Mouse (Mus musculus) bone marrow, adult 2 months (tissue): ENCODE measurements around the gene Spata21. TPM values are rescaled to one million over a fixed set of nuclear protein-coding genes. Genes with fewer than 3 reads are reported as not detected.

Experiments used
- H3K27ac ChIP-seq: fragments of 200-500 bp; 2 replicates; pipeline ENCODE4 v1.5.1; 2012; ENCODE audit warnings: low read depth, mild to moderate bottlenecking, control low read depth, inconsistent platforms, low read length; ENCODE audit not compliant: control insufficient read depth, poor library complexity, insufficient read depth
- H3K4me1 ChIP-seq: fragments of 200-500 bp; 2 replicates; pipeline ENCODE4 v1.6.1; 2011; ENCODE audit warnings: low read length; ENCODE audit not compliant: control insufficient read depth, insufficient read depth
- H3K4me3 ChIP-seq: fragments of 200-500 bp; replicated peaks from 2 replicates; pipeline ENCODE3; 2011; ENCODE audit warnings: mild to moderate bottlenecking, low read depth, low read length, control low read depth; ENCODE audit not compliant: control insufficient read depth
- CTCF ChIP-seq: fragments of 200-500 bp; IDR thresholded peaks from 2 replicates; pipeline ENCODE4 v1.5.1; 2011; ENCODE audit warnings: low read length, control low read depth; ENCODE audit not compliant: control insufficient read depth, insufficient read depth
- POLR2A ChIP-seq: fragments of 200-500 bp; IDR thresholded peaks from 2 replicates; pipeline ENCODE4 v1.6.1; 2011; ENCODE audit warnings: low read depth, mild to moderate bottlenecking, control low read depth, low read length, borderline replicate concordance; ENCODE audit not compliant: control insufficient read depth
- WGBS: fragments of 180-500 bp; shearing (Covaris S2); methylation state at CpG from one replicate; pipeline ENCODE4 v1.1.7; 2018; 5-methylcytosine and 5-hydroxymethylcytosine counted together
- polyA plus RNA-seq: library from polyadenylated mRNA; stranded (reverse); fragments of >200 nt; gene quantifications from 2 replicates; pipeline ENCODE4 v1.2.4, GENCODE M21; 2011; ENCODE audit warnings: low replicate concordance; ENCODE audit not compliant: missing spikeins, insufficient read depth, insufficient read length

Gene Spata21
- polyA plus RNA-seq, 1 experiment, result not detected

DNA sequence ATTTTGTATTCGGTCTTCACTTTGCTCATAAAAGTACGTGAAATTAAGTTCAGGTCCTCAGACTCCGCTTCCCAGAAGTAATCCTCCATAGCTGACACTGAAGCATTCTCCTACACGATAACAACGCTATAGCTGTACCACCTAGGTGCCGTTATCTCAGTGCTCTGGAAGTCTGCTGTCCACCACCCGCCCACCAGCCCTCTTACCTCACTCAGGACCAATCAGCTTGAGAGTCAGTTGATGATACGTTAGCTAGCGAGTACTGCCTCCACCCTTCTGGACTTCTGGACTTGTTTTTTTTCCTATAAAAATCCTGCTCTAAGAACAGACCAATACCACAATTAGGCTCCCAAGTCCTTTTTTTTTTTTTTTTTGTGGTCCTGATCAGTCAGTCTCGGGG lies 1.3 kb upstream of the Spata21 start:
- TF ChIP-seq POLR2A (no peak), CTCF (no peak)
- WGBS, result 82% methylated on average over 10 of the region's 10 CpGs
- no peak overlapping the region for H3K4me3 ChIP-seq
- no peak overlapping the region for H3K27ac ChIP-seq
- no peaks in the 10 kb centered on the region for H3K4me1 ChIP-seq

GRCm38 (mm10) chr4:141088714-141089113 lies 581 bp downstream of the Spata21 start:
- Histone ChIP-seq H3K27ac (no peak overlapping the region), H3K4me3 (no peak overlapping the region), H3K4me1 (no peaks in the 10 kb centered on the region)
- TF ChIP-seq CTCF (no peak), POLR2A (no peak)
- WGBS, result 57% methylated on average over 9 of the region's 9 CpGs

DNA sequence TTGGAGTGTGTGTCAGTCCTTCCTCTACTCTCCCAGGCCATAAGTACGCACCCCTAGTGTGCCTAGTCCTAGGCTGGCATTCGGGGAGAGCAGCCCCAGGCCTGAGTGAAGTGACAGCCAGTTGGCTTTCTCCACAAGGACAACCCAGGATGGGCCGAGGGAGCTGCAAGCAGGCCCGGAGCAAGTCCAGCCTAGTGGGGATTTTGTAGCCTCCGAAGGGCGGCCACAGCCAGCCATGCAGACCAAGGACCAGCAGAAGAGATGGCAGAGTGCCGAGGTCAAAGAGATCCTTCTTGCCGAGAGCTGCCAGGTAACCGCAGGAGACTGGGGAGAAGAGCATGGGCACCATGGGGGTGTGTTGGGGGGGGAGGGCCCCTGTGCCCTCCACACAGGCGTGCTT lies 6.9 kb downstream of the Spata21 start:
- TF ChIP-seq POLR2A (no peak), CTCF (no peak)
- no peaks in the 10 kb centered on the region for H3K4me1 ChIP-seq
- H3K4me3 ChIP-seq, result no peak overlapping the region
- 80% methylated on average over 10 of the region's 10 CpGs for WGBS
- H3K27ac ChIP-seq, result no peak overlapping the region

GRCm38 (mm10) chr4:141096710-141097109 lies 8.6 kb downstream of the Spata21 start:
- TF ChIP-seq CTCF (no peak), POLR2A (no peak)
- no peak overlapping the region for H3K27ac ChIP-seq
- WGBS, result 37% methylated on average over 9 of the region's 9 CpGs
- H3K4me3 ChIP-seq, result no peak overlapping the region
- H3K4me1 ChIP-seq, result no peaks in the 10 kb centered on the region

- WGBS, result 41% methylated on average over 4 of the region's 4 CpGs
- Histone ChIP-seq H3K27ac (no peak overlapping the region), H3K4me3 (no peak overlapping the region), H3K4me1 (no peaks in the 10 kb centered on the region)
- TF ChIP-seq POLR2A (no peak), CTCF (no peak)
Observed at GRCm38 (mm10) chr4:141098935-141099334, 10.8 kb downstream of the Spata21 start.

- 80% methylated on average over 5 of the region's 5 CpGs for WGBS
- no peak overlapping the region for H3K27ac ChIP-seq
Observed at GRCm38 (mm10) chr4:141099956-141100355, 11.8 kb downstream of the Spata21 start.

DNA sequence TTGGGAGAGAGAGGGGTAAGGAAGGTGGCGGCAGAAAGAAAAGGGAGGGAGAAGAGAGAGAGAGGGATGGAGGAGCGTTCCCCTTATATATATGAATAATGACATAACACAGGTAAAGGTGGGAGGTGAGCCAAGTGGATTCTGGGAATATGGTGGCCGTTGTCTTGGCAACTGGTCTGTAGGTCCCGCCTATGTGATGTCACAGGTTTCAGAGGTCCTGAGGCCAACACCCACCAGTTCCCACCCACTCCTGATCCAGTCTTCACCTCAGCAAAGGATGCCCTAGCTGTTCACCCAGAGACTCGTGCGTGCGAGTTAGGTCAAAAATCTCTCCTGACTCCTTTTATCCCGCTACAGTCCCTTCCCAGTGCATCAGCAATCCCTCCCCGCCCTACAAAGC lies 13.2 kb downstream of the Spata21 start:
- TF ChIP-seq POLR2A, result no peak
- no peak for TF ChIP-seq CTCF
- Histone ChIP-seq H3K4me3 (no peak overlapping the region), H3K27ac (no peak overlapping the region), H3K4me1 (no peaks in the 10 kb centered on the region)
- WGBS, result 92% methylated on average over 9 of the region's 9 CpGs

More at GRCm38 (mm10) chr4:141099956-141100355, 11.8 kb downstream of the Spata21 start:
- Histone ChIP-seq H3K4me3 (no peak overlapping the region), H3K4me1 (no peaks in the 10 kb centered on the region)
- no peak for TF ChIP-seq CTCF
- TF ChIP-seq POLR2A, result no peak

GRCm38 (mm10) chr4:141101855-141102254 lies 13.7 kb downstream of the Spata21 start:
- Histone ChIP-seq H3K27ac (no peak overlapping the region), H3K4me1 (no peaks in the 10 kb centered on the region), H3K4me3 (no peak overlapping the region)
- TF ChIP-seq CTCF (peak; percentile 50), POLR2A (no peak)
- WGBS, result 73% methylated on average over 6 of the region's 6 CpGs

DNA sequence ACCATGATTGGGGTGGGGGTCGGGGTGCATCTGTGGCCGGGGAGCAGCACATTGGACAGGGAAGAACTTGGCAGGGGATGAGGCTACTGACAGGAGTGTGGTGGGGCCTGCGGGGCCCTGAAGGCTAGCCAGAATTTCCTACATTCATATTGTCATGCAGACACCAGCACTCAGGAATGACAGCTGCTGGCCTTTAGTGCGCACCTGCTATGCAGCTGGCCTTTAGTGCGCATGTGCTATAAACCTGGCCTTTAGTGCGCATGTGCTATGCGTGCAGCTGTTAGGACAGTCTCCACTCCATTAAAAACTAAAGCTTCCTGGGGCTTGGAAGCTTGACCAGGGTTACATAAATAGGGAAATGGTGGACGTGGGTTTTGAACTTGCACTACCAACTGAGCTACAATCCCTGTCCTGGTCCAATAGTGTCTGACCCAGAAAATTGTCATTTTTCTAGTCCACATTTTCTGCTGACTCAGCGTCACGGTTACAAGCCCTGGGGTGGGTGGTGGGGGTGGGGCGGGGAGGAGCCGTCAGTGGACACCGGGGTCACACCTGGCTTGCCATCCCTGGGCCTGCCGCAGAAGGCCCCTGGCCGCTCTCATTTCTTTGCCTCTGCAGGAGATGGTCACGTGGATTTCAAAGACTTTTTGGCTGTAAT lies 18.5 kb downstream of the Spata21 start:
- Histone ChIP-seq H3K4me3 (no peak overlapping the region), H3K27ac (no peak overlapping the region), H3K4me1 (no peaks in the 10 kb centered on the region)
- TF ChIP-seq CTCF, result no peak
- no peak for TF ChIP-seq POLR2A
- WGBS, result 80% methylated on average over 16 of the region's 16 CpGs
